Mouse (Mus musculus): ENCODE measurements around the gene Ptpre. TPM values are rescaled to one million over a fixed set of nuclear protein-coding genes. Genes with fewer than 3 reads are reported as not detected.

Gene Ptpre
- polyA plus RNA-seq, 1 experiment: 21.2 TPM

DNA sequence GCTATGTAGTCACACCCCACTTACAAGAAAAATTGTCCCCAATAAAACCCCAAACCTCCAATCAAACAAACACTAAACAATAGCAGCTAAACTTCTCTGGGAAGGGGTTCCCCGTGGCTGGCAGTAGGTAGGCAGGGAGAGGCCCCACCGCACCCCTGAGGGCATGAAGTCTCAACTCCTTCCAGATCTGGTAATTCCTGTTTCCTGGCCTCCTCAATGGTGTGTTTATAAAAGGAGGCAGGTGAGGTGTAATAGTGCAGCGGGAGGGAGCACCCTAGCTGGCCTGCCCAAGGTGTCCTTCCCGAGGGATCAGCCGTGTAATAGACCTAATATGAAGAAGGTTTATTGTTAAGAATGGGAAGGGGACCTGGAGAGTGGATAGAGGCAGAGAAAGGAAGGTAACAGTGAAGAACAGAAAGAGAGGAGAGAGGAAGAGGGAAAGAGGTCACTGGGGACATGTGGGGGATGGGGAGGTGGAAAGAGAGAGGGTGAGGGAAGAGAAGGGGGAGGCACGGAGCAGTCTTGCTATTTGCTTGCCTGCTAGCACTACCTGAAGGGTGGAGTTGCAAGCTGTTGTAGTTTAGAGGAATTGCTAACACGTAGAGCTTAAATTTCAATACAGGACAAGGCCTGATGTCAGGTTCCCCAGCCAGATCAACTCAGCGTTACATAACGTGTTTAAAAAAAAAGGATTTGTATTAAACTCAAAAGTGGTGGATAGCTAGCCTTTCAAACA lies 197.8 kb downstream of the Ptpre start:
- 82% methylated on average over 9 of the region's 9 CpGs for WGBS
- TF ChIP-seq POLR2A (IDR thresholded peaks at IDR 0.05; ENCODE audit: borderline replicate concordance, insufficient read depth, low read length) (no peak), CTCF (IDR thresholded peaks at IDR 0.05; ENCODE audit: borderline replicate concordance, insufficient read depth, low read depth, low read length) (no peak)

More for the DNA sequence above, 197.8 kb downstream of the Ptpre start:
- no peaks in the 10 kb centered on the region; the same call in 1 of the 2 replicates for H3K27me3 ChIP-seq (ENCODE audit: control insufficient read depth, insufficient read depth, low read length)
- no peak overlapping the region for H3K27ac ChIP-seq (ENCODE audit: insufficient read depth, low read length)
- no peak overlapping the region for H3K4me3 ChIP-seq (replicated peaks; ENCODE audit: insufficient read depth, low read depth, low read length)
- no peak for DNase-seq
- no peaks in the 10 kb centered on the region for H3K4me1 ChIP-seq (ENCODE audit: control insufficient read depth, insufficient read depth, low read length)

Other genes starting within 250 kb of the Ptpre start
- not detected in 2 replicates for gene Foxi2, start 127.2 kb upstream of the Ptpre start, polyA plus RNA-seq (2012; rRNA removed)
- not detected in 2 replicates for gene Clrn3, start 8.8 kb upstream of the Ptpre start, polyA plus RNA-seq (2012; rRNA removed)
- 0.10 TPM in 2 replicates for gene Mki67, start 178.9 kb downstream of the Ptpre start, polyA plus RNA-seq (2012; rRNA removed)